8 mouse cellular contexts compared by ENCODE assay signal in genomic region chr2:113756924-113757524, GRCm38 (mm10). TPM values are rescaled to one million over a fixed set of nuclear protein-coding genes. Genes with fewer than 3 reads are reported as not detected.
DNase-seq lines count a peak whose midpoint lies in the region; ATAC-seq lines count a peak whose summit lies in the region.

No protein-coding gene starts in this region.

- ATAC-seq in kidney, embryonic 16.5 days (ENCODE audit: low FRiP score, low TSS enrichment): no peak; the same call in 1 of the 2 replicates
- ATAC-seq in intestine, embryonic 14.5 days (replicated peaks; ENCODE audit: low FRiP score, low TSS enrichment, low read depth): no peak
- ATAC-seq in neural tube, embryonic 13.5 days (ENCODE audit: low read depth): no peak

- H3K9ac ChIP-seq in kidney, embryonic 16.5 days (replicated peaks; ENCODE audit: low read length): 0 out of 2 replicates have a peak overlapping the region, but pooled peaks have one; percentile 22
- H3K9ac ChIP-seq in intestine, embryonic 14.5 days (ENCODE audit: low read length): peak overlapping the region; percentile 42
- H3K9ac ChIP-seq in neural tube, embryonic 13.5 days: peak overlapping the region; percentile 76

- H3K9me3 ChIP-seq in kidney, embryonic 16.5 days (ENCODE audit: low read length): no peaks in the 10 kb centered on the region
- no peaks in the 10 kb centered on the region for H3K9me3 ChIP-seq in embryonic facial prominence, embryonic 10.5 days
- no peaks in the 10 kb centered on the region for H3K9me3 ChIP-seq in intestine, embryonic 14.5 days (ENCODE audit: control insufficient read depth, low read length)
- no peaks in the 10 kb centered on the region for H3K9me3 ChIP-seq in neural tube, embryonic 13.5 days

- peaks cover 25% of the 10 kb centered on the region for H3K4me1 ChIP-seq in kidney, embryonic 16.5 days (ENCODE audit: insufficient read depth, low read length)
- H3K4me1 ChIP-seq in embryonic facial prominence, embryonic 10.5 days: peaks cover 32% of the 10 kb centered on the region
- peaks cover 5% of the 10 kb centered on the region; the same call in 1 of the 2 replicates for H3K4me1 ChIP-seq in intestine, embryonic 14.5 days (replicated peaks; ENCODE audit: control insufficient read depth, insufficient read depth, low read length)
- H3K4me1 ChIP-seq in neural tube, embryonic 13.5 days (replicated peaks): peaks cover 25% of the 10 kb centered on the region

- H3K4me2 ChIP-seq in kidney, embryonic 16.5 days (replicated peaks; ENCODE audit: low read depth, low read length): peak overlapping the region; percentile 96
- H3K4me2 ChIP-seq in intestine, embryonic 14.5 days (ENCODE audit: low read length): peak overlapping the region; percentile 95
- peak overlapping the region; percentile 97 for H3K4me2 ChIP-seq in neural tube, embryonic 13.5 days

- WGBS in kidney, embryonic 16.5 days: under 1% methylated on average over 12 of the region's 12 CpGs
- WGBS in embryonic facial prominence, embryonic 10.5 days: 1% methylated on average over 12 of the region's 12 CpGs
- 1% methylated on average over 12 of the region's 12 CpGs for WGBS in intestine, embryonic 14.5 days
- WGBS in neural tube, embryonic 13.5 days: 2% methylated on average over 12 of the region's 12 CpGs

- no peak for DNase-seq in kidney, postnatal 10 days
- peak; percentile 31 for DNase-seq in embryonic facial prominence, embryonic 10.5 days (ENCODE audit: low spot score)
- DNase-seq in intestine, embryonic 14.5 days (ENCODE audit: low spot score): no peak
- no peak for DNase-seq in layer of hippocampus, postnatal 25 days (ENCODE audit: extremely low spot score in 1 of 2, low spot score in 1 of 2)
- DNase-seq in cerebellum, adult 9-11 months: no peak
- DNase-seq in yolk sac, embryonic 10.5 days (ENCODE audit: low spot score): no peak

- H3K27me3 ChIP-seq in kidney, embryonic 16.5 days (ENCODE audit: insufficient read depth, low read length): peaks cover 65% of the 10 kb centered on the region
- peaks cover 83% of the 10 kb centered on the region for H3K27me3 ChIP-seq in embryonic facial prominence, embryonic 10.5 days (replicated peaks; ENCODE audit: low read depth, poor library complexity, severe bottlenecking)
- peaks cover 49% of the 10 kb centered on the region for H3K27me3 ChIP-seq in intestine, embryonic 14.5 days (replicated peaks; ENCODE audit: control insufficient read depth, insufficient read depth, low read length)
- peaks cover 62% of the 10 kb centered on the region for H3K27me3 ChIP-seq in neural tube, embryonic 13.5 days

- H3K36me3 ChIP-seq in kidney, embryonic 16.5 days (ENCODE audit: insufficient read depth, low read length): no peaks in the 10 kb centered on the region
- H3K36me3 ChIP-seq in embryonic facial prominence, embryonic 10.5 days (replicated peaks): no peaks in the 10 kb centered on the region
- no peaks in the 10 kb centered on the region for H3K36me3 ChIP-seq in intestine, embryonic 14.5 days (ENCODE audit: control insufficient read depth, insufficient read depth, low read length)
- H3K36me3 ChIP-seq in neural tube, embryonic 13.5 days: no peaks in the 10 kb centered on the region

- peak overlapping the region; percentile 57 for H3K4me3 ChIP-seq in kidney, embryonic 16.5 days (ENCODE audit: low read length)
- H3K4me3 ChIP-seq in embryonic facial prominence, embryonic 10.5 days: peak overlapping the region; percentile 68
- peak overlapping the region; percentile 52 for H3K4me3 ChIP-seq in intestine, embryonic 14.5 days (ENCODE audit: low read depth, low read length)
- H3K4me3 ChIP-seq in neural tube, embryonic 13.5 days: peak overlapping the region; percentile 57

- H3K27ac ChIP-seq in kidney, embryonic 16.5 days (ENCODE audit: low read length): no peak overlapping the region
- peak overlapping the region; percentile 72; the same call in 1 of the 2 replicates for H3K27ac ChIP-seq in embryonic facial prominence, embryonic 10.5 days (replicated peaks)
- H3K27ac ChIP-seq in intestine, embryonic 14.5 days (ENCODE audit: low read depth): 0 out of 2 replicates have a peak overlapping the region, but pooled peaks have one; percentile 27
- H3K27ac ChIP-seq in neural tube, embryonic 13.5 days (replicated peaks): no peak overlapping the region

RNA-seq across cellular contexts. Expression of gene Grem1, which starts 1.4 kb away (rescaled TPM):
- 0.17 and 0.19 TPM in 2 replicates for polyA plus RNA-seq in kidney, embryonic 16.5 days (2015; fragmentation: Nextera tagmentation; extraction: Ambion mirVana)
- polyA plus RNA-seq in embryonic facial prominence, embryonic 10.5 days (2016; fragmentation: Nextera tagmentation; extraction: Ambion mirVana): 0.64 and 0.75 TPM in 2 replicates
- polyA plus RNA-seq in intestine, embryonic 14.5 days (2014; fragmentation: Nextera tagmentation; extraction: Ambion mirVana): 9.5 and 11.5 TPM in 2 replicates
- 1.5 and 1.6 TPM in 2 replicates for polyA plus RNA-seq in neural tube, embryonic 13.5 days (2015; fragmentation: Nextera tagmentation; extraction: Ambion mirVana)
- total RNA-seq in layer of hippocampus, postnatal 25 days (2021): 1 to 10 TPM; 6.3 to 6.9 TPM

Comparison
In these comparisons a context has a peak if more than half of its experiments do, and no peak if none do; other contexts are left out.
1. H3K27ac ChIP-seq: peak in embryonic facial prominence, embryonic 10.5 days (single experiment) and intestine, embryonic 14.5 days (single experiment); none in kidney, embryonic 16.5 days (single experiment) and neural tube, embryonic 13.5 days (single experiment).
2. H3K9ac ChIP-seq: peak in every context shown above with its lines; median percentile 76 in neural tube, embryonic 13.5 days; 42 in intestine, embryonic 14.5 days; 22 in kidney, embryonic 16.5 days.
3. Peak in every context shown above with its lines, with median percentiles within 50 percentile points of each other: H3K4me2 ChIP-seq and H3K4me3 ChIP-seq.